7 mouse cellular contexts compared by ENCODE assay signal in genomic region chr14:27405452-27405851, GRCm38 (mm10). TPM values are rescaled to one million over a fixed set of nuclear protein-coding genes. Genes with fewer than 3 reads are reported as not detected.
DNase-seq lines count a peak whose midpoint lies in the region; ATAC-seq lines count a peak whose summit lies in the region.

No protein-coding gene starts in this region.

- no peaks in the 10 kb centered on the region for H3K27me3 ChIP-seq in neural tube, embryonic 15.5 days (replicated peaks)
- no peaks in the 10 kb centered on the region for H3K27me3 ChIP-seq in forebrain, embryonic 14.5 days (replicated peaks; ENCODE audit: control insufficient read depth, insufficient read depth, low read length)

- no peak for ATAC-seq in neural tube, embryonic 15.5 days (ENCODE audit: low FRiP score)
- ATAC-seq in forebrain, embryonic 14.5 days, result no peak

- DNase-seq in 3134 (ENCODE audit: extremely low read depth, insufficient read length, low spot score), result peak; percentile 32
- peak; percentile 93 for DNase-seq in 416B (ENCODE audit: low read depth)
- peak; percentile 44 for DNase-seq in c-Kit-positive CD71-negative TER-119-negative erythroid progenitor cells, embryonic 14.5 days (ENCODE audit: low read depth)
- DNase-seq in natural killer cell, adult 2 months (ENCODE audit: low spot score in 2 of 2), result peak; percentile 76 to 82
- no peak for DNase-seq in right cerebral cortex, adult 18-20 months
- DNase-seq in forebrain, embryonic 14.5 days (ENCODE audit: low spot score), result no peak

- no peak overlapping the region for H3K4me2 ChIP-seq in neural tube, embryonic 15.5 days
- no peak overlapping the region for H3K4me2 ChIP-seq in forebrain, embryonic 14.5 days (ENCODE audit: low read length)

- H3K36me3 ChIP-seq in neural tube, embryonic 15.5 days, result peaks cover 8% of the 10 kb centered on the region
- no peaks in the 10 kb centered on the region for H3K36me3 ChIP-seq in forebrain, embryonic 14.5 days (ENCODE audit: control insufficient read depth, insufficient read depth, low read length)

- no peak overlapping the region for H3K9ac ChIP-seq in neural tube, embryonic 15.5 days (replicated peaks)
- H3K9ac ChIP-seq in forebrain, embryonic 14.5 days (ENCODE audit: low read length), result no peak overlapping the region

- no peak overlapping the region for H3K27ac ChIP-seq in neural tube, embryonic 15.5 days (replicated peaks)
- no peak overlapping the region for H3K27ac ChIP-seq in forebrain, embryonic 14.5 days (ENCODE audit: low read depth, low read length)

- no peak overlapping the region for H3K4me3 ChIP-seq in neural tube, embryonic 15.5 days (replicated peaks)
- no peak overlapping the region for H3K4me3 ChIP-seq in forebrain, embryonic 14.5 days (ENCODE audit: low read depth, low read length)

- no peaks in the 10 kb centered on the region for H3K9me3 ChIP-seq in neural tube, embryonic 15.5 days (replicated peaks)
- peaks cover 4% of the 10 kb centered on the region; the same call in 1 of the 2 replicates for H3K9me3 ChIP-seq in forebrain, embryonic 14.5 days (replicated peaks; ENCODE audit: control insufficient read depth, low read length)

- H3K4me1 ChIP-seq in neural tube, embryonic 15.5 days, result no peaks in the 10 kb centered on the region
- no peaks in the 10 kb centered on the region for H3K4me1 ChIP-seq in forebrain, embryonic 14.5 days (ENCODE audit: control insufficient read depth, insufficient read depth, low read length)

- WGBS in neural tube, embryonic 15.5 days, result 92% methylated on average over 4 of the region's 4 CpGs
- 93% methylated on average over 4 of the region's 4 CpGs for WGBS in forebrain, embryonic 14.5 days

RNA-seq across cellular contexts. Expression of gene Fam208a, which starts 23.2 kb away (rescaled TPM):
- 13.6 and 15.9 TPM in 2 replicates for polyA plus RNA-seq in neural tube, embryonic 15.5 days (2015; fragmentation: Nextera tagmentation; extraction: Ambion mirVana)
- 8.7 and 13.3 TPM in 2 replicates for polyA plus RNA-seq in forebrain, embryonic 14.5 days (2014; fragmentation: Nextera tagmentation; extraction: Ambion mirVana)

Comparison
In these comparisons a context has a peak if more than half of its experiments do, and no peak if none do; other contexts are left out.
1. DNase-seq: peak in 3134 (single experiment), 416B (single experiment), c-Kit-positive CD71-negative TER-119-negative erythroid progenitor cells, embryonic 14.5 days (single experiment) and natural killer cell, adult 2 months (2 of 2); none in right cerebral cortex, adult 18-20 months (single experiment) and forebrain, embryonic 14.5 days (single experiment).